Comparison of ENCODE assay signal across 1 mouse cellular context in the genomic region with DNA sequence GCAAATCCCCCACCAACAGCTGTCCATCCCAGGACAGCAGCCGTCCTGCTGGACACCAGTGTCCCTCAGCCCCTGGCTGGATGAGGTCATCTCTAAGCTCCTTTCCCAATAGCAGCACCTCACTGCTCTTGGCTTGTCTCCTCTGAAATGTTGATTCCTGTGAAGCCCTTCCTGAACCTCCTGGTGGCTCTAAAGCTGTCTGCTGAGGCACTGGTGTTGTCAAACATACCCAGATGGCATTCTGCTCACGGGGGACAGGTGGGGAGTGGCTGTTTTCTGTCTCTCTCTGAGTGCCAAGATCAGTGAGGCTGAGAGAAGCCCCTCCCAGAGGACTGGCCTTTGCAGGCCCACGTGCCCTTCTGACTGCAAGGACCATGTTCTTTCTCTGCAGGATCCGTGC. TPM values are rescaled to one million over a fixed set of nuclear protein-coding genes. Genes with fewer than 3 reads are reported as not detected.
"Had no signal": no experiment of that assay in that cellular context is flagged by ENCODE, and none has a peak within 500 bp of the region (broad histone marks: within the 10 kb centered on the region; RNA-seq: fewer than 3 reads in every experiment).

No protein-coding gene starts in this region.

RNA-seq across cellular contexts. Expression of gene Sla2, which starts 18.9 kb away (rescaled TPM):
- polyA plus RNA-seq: neural tube, embryonic 13.5 days had no signal
